Mouse (Mus musculus): ENCODE data around the gene Trim16. TPM values are rescaled to one million over a fixed set of nuclear protein-coding genes. Genes with fewer than 3 reads are reported as not detected.

Gene Trim16
- polyA plus RNA-seq, 1 experiment: 3.7 TPM

- H3K36me3 ChIP-seq (ENCODE audit: control insufficient read depth, insufficient read depth, low read length): no peaks in the 10 kb centered on the region
- 4% methylated on average over 16 of the region's 16 CpGs for WGBS
- peak overlapping the region; percentile 62 for H3K4me3 ChIP-seq (ENCODE audit: insufficient read depth, low read depth, low read length)
- no peak for TF ChIP-seq POLR2A (IDR thresholded peaks at IDR 0.05; ENCODE audit: low read depth, low read length)
- no peak for TF ChIP-seq CTCF (conservative IDR thresholded peaks at IDR 0.05; ENCODE audit: insufficient read depth, insufficient read length, low read depth, low read length)
- H3K4me1 ChIP-seq (ENCODE audit: control insufficient read depth, insufficient read depth, low read length): peaks cover 7% of the 10 kb centered on the region; the same call in 1 of the 2 replicates
- peak; percentile 65 for DNase-seq
- peak overlapping the region; percentile 73 for H3K27ac ChIP-seq (ENCODE audit: insufficient read depth, low read depth, low read length)
- no peaks in the 10 kb centered on the region for H3K27me3 ChIP-seq (replicated peaks; ENCODE audit: control insufficient read depth, insufficient read depth, low read length)
Observed at GRCm38 (mm10) chr11:62820661-62821437, 818 bp downstream of the Trim16 start.

DNA sequence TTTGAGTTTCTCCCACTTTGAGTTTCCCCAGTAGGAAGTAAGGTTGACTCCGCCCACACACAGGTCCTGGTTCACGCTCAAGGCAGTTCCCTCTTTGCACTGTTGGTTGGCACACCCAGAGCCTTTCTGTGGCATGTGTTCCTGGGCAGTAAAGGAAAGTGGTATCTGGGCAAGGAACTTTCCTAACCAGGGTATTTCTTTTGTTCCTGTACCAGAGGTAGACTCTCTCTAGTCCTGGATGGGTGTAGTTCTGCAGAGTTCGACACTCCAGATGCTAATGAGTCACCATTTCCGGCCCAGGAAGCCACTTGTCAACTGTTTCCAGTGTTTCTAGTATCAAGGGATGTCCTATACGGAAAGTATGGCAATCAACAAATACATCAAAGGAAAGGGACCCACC is 1.9 kb downstream of the Trim16 start:
- Histone ChIP-seq H3K4me3 (ENCODE audit: insufficient read depth, low read depth, low read length) (peak overlapping the region; percentile 44), H3K27ac (ENCODE audit: insufficient read depth, low read depth, low read length) (peak overlapping the region; percentile 62), H3K36me3 (ENCODE audit: control insufficient read depth, insufficient read depth, low read length) (no peaks in the 10 kb centered on the region), H3K4me1 (ENCODE audit: control insufficient read depth, insufficient read depth, low read length) (peaks cover 12% of the 10 kb centered on the region; the same call in 1 of the 2 replicates), H3K27me3 (replicated peaks; ENCODE audit: control insufficient read depth, insufficient read depth, low read length) (no peaks in the 10 kb centered on the region)
- WGBS: 44% methylated on average over 5 of the region's 5 CpGs
- TF ChIP-seq CTCF (conservative IDR thresholded peaks at IDR 0.05; ENCODE audit: insufficient read depth, insufficient read length, low read depth, low read length) (no peak), POLR2A (IDR thresholded peaks at IDR 0.05; ENCODE audit: low read depth, low read length) (no peak)
- DNase-seq: peak; percentile 81

DNA sequence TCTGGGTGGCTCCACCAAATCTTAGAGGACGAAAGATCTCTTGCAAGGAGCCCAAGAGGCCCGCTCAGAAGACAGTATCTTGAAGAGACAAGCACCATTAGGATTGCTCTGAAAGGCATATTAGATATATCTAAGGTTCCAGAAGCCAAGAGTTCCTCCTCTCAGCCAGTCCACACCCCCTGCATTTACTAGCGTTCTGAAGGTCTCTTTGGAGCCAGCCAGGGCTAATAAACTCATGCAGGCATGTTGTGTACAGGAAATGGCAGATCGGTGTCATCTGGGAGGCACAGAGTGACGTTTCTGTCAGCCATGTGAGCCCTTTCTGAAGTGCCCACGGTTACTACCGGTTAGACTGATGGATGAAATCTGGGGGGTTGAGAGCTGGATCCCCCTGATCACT is 4.2 kb downstream of the Trim16 start:
- 53% methylated on average over 7 of the region's 7 CpGs for whole genome bisulfite sequencing
- Histone ChIP-seq H3K27me3 (replicated peaks; ENCODE audit: control insufficient read depth, insufficient read depth, low read length) (no peaks in the 10 kb centered on the region), H3K4me3 (ENCODE audit: insufficient read depth, low read depth, low read length) (no peak overlapping the region), H3K27ac (ENCODE audit: insufficient read depth, low read depth, low read length) (no peak overlapping the region), H3K4me1 (ENCODE audit: control insufficient read depth, insufficient read depth, low read length) (peaks cover 15% of the 10 kb centered on the region; the same call in 1 of the 2 replicates), H3K36me3 (ENCODE audit: control insufficient read depth, insufficient read depth, low read length) (no peaks in the 10 kb centered on the region)
- TF ChIP-seq POLR2A (IDR thresholded peaks at IDR 0.05; ENCODE audit: low read depth, low read length) (no peak), CTCF (conservative IDR thresholded peaks at IDR 0.05; ENCODE audit: insufficient read depth, insufficient read length, low read depth, low read length) (no peak)
- no peak for DNase-seq

- no peaks in the 10 kb centered on the region for H3K27me3 ChIP-seq (replicated peaks; ENCODE audit: control insufficient read depth, insufficient read depth, low read length)
- H3K27ac ChIP-seq (ENCODE audit: insufficient read depth, low read depth, low read length): peak overlapping the region; percentile 53; the same call in 1 of the 2 replicates
- WGBS: 47% methylated on average over 9 of the region's 9 CpGs
- no peak overlapping the region for H3K4me3 ChIP-seq (ENCODE audit: insufficient read depth, low read depth, low read length)
- TF ChIP-seq CTCF (conservative IDR thresholded peaks at IDR 0.05; ENCODE audit: insufficient read depth, insufficient read length, low read depth, low read length): no peak
- TF ChIP-seq POLR2A (IDR thresholded peaks at IDR 0.05; ENCODE audit: low read depth, low read length): no peak
- peaks cover 15% of the 10 kb centered on the region; the same call in 1 of the 2 replicates for H3K4me1 ChIP-seq (ENCODE audit: control insufficient read depth, insufficient read depth, low read length)
- peak; percentile 31 for DNase-seq
- no peaks in the 10 kb centered on the region for H3K36me3 ChIP-seq (ENCODE audit: control insufficient read depth, insufficient read depth, low read length)
Observed at GRCm38 (mm10) chr11:62825222-62826105, 5.4 kb downstream of the Trim16 start.

DNA sequence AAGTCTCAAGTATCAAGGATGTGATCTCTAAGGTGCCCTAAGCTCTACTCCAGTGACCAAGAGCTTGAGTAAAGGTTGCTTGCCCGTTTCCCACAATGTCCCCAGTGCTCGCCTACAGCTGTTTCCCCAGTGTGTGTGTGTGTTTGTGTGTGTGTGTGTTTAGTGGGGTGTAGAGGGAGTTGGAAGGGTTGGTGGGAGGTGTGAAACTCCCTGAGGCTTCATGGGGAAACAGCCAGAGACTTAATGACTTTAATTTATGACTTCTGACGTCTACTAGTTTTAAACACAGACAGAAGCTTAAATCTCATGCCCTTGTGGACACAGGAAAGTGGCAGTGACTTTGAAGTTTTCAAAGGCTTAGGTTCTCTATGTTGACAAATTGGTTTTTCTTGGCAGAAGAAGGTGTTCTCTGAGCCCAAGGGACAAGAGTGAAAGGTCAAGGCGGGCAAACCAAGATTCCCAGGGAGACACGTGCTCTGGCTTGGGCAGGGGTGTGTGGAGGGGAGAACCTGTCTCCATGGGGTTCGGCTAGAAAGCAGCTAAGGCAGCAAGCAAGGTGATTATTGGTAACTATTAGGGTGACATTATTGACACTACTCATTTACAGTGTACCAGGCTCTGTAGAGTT is 6.2 kb downstream of the Trim16 start:
- Histone ChIP-seq H3K36me3 (ENCODE audit: control insufficient read depth, insufficient read depth, low read length) (no peaks in the 10 kb centered on the region), H3K27me3 (replicated peaks; ENCODE audit: control insufficient read depth, insufficient read depth, low read length) (no peaks in the 10 kb centered on the region), H3K27ac (ENCODE audit: insufficient read depth, low read depth, low read length) (peak overlapping the region; percentile 53; the same call in 1 of the 2 replicates), H3K4me1 (ENCODE audit: control insufficient read depth, insufficient read depth, low read length) (peaks cover 15% of the 10 kb centered on the region; the same call in 1 of the 2 replicates), H3K4me3 (ENCODE audit: insufficient read depth, low read depth, low read length) (no peak overlapping the region)
- DNase-seq: peak; percentile 89
- TF ChIP-seq CTCF (conservative IDR thresholded peaks at IDR 0.05; ENCODE audit: insufficient read depth, insufficient read length, low read depth, low read length) (no peak), POLR2A (IDR thresholded peaks at IDR 0.05; ENCODE audit: low read depth, low read length) (no peak)
- 15% methylated on average over 6 of the region's 6 CpGs for WGBS

GRCm38 (mm10) chr11:62827135-62827534 is 7.1 kb downstream of the Trim16 start:
- 88% methylated on average over 4 of the region's 4 CpGs for WGBS
- TF ChIP-seq CTCF (conservative IDR thresholded peaks at IDR 0.05; ENCODE audit: insufficient read depth, insufficient read length, low read depth, low read length): no peak
- no peak for TF ChIP-seq POLR2A (IDR thresholded peaks at IDR 0.05; ENCODE audit: low read depth, low read length)
- H3K36me3 ChIP-seq (ENCODE audit: control insufficient read depth, insufficient read depth, low read length): no peaks in the 10 kb centered on the region
- H3K4me3 ChIP-seq (ENCODE audit: insufficient read depth, low read depth, low read length): no peak overlapping the region
- no peaks in the 10 kb centered on the region for H3K27me3 ChIP-seq (replicated peaks; ENCODE audit: control insufficient read depth, insufficient read depth, low read length)
- DNase-seq: no peak
- H3K4me1 ChIP-seq (ENCODE audit: control insufficient read depth, insufficient read depth, low read length): peaks cover 15% of the 10 kb centered on the region; the same call in 1 of the 2 replicates
- 0 out of 2 replicates have a peak overlapping the region, but pooled peaks have one; percentile 7 for H3K27ac ChIP-seq (ENCODE audit: insufficient read depth, low read depth, low read length)

All from kidney, adult 2 months (tissue).